Mouse (Mus musculus) thymus, postnatal 14 days (tissue): ENCODE measurements around the gene Il17c.

Experiments
- DNase-seq: peaks from one replicate; pipeline ENCODE4 v3.0.0; 2021

Il17c gene

GRCm38 (mm10) chr8:122460524-122461472 is 39.0 kb downstream of the Il17c start, which contains the start of gene Snai3:
Snai3 (minus strand) TSS chr8:122460733.
- DNase-seq = peak; percentile 88

GRCm38 (mm10) chr8:122461473-122462148 is 39.8 kb downstream of the Il17c start:
- peak; percentile 25 for DNase-seq

GRCm38 (mm10) chr8:122462510-122462909 is 40.7 kb downstream of the Il17c start:
- DNase-seq = no peak

GRCm38 (mm10) chr8:122463651-122464640 is 42.1 kb downstream of the Il17c start:
- DNase-seq = peak; percentile 74

GRCm38 (mm10) chr8:122464985-122465384 is 43.2 kb downstream of the Il17c start:
- DNase-seq = peak; percentile 22

- DNase-seq = peak; percentile 79
Measured at GRCm38 (mm10) chr8:122467816-122468215, 46.0 kb downstream of the Il17c start.

GRCm38 (mm10) chr8:122469407-122469806 is 47.6 kb downstream of the Il17c start:
- DNase-seq = no peak

GRCm38 (mm10) chr8:122469965-122470364 is 48.1 kb downstream of the Il17c start:
- peak; percentile 94 for DNase-seq

- DNase-seq = peak; percentile 78
Measured at GRCm38 (mm10) chr8:122470691-122471090, 48.9 kb downstream of the Il17c start.
